Mouse (Mus musculus): Measurements from ENCODE around the gene Lamc1. TPM values are rescaled to one million over a fixed set of nuclear protein-coding genes. Genes with fewer than 3 reads are reported as not detected.
"Not testable (repeated sequence)": the region's sequence is repeated elsewhere in the genome, so short reads cannot be mapped to it uniquely, and the experiment has no call there.

The Lamc1 gene
- total RNA-seq (2021) = 100 to 1,000 TPM; 186 to 227 TPM
- long read RNA-seq, experiment 1, full-length matches to known transcripts = 6 of 19 reads
- long read RNA-seq, experiment 1, partial matches to known transcripts = 11 of 19 reads
- long read RNA-seq, experiment 1, other reads (novel, unspliced or antisense) = 2 of 19 reads
- long read RNA-seq, experiment 2, full-length matches to known transcripts = 4 of 61 reads
- long read RNA-seq, experiment 2, partial matches to known transcripts = 51 of 61 reads
- long read RNA-seq, experiment 2, other reads (novel, unspliced or antisense) = 6 of 61 reads

DNA sequence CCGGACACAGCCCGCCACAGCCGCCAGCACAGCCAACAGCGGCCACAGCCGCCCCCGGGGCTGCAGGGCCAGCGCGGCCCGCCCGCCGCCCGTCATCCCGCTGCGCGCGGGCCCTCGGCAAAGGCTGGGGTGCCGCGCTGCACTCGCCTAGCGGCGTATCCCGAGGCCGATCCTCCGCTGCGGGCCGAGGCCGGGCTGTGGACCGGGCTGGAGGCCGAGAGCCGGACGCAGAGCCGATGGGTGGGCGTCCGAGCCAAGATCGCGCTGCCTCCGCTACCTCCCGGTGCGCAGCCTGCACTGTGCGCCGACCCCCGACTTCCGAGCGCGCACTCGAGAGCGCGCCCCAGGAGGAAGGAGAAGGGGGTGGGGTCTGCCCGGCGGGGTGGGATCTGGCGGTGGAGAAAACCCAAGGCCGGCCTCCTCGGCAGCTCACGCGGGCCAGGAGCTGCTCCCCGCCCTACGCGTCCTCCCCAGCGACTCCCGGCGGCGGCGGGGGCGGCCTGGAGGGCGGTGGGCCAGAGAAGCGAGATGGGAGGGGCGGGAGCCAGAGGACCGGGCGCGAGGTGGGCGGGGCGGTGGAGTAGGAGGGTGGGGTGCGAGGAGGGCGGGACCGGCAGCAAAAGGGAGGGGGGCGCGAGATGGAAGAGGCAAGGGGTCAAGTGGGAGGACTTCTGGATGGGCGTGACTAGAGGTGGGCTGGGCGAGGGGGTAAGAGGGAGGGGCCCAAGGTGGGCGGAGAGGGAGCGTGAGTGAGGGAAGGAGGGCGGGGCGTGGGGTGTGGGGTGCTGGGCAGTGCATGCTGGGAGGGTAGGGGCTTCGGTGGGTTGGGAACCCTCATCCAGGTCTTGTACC lies at the start of gene Lamc1:
TSS of gene Lamc1 (minus strand) at position 343 of the 852 bp plus-strand sequence.
- peak; percentile 83 to 86 for DNase-seq (ENCODE audit: low spot score in 2 of 2)

- DNase-seq (ENCODE audit: low spot score in 2 of 2) = no peak
Measured at GRCm38 (mm10) chr1:153380746-153381282, 48.2 kb upstream of the Lamc1 start.

GRCm38 (mm10) chr1:153379832-153380231 lies 47.2 kb upstream of the Lamc1 start:
- DNase-seq (ENCODE audit: low spot score in 2 of 2) = no peak

DNA sequence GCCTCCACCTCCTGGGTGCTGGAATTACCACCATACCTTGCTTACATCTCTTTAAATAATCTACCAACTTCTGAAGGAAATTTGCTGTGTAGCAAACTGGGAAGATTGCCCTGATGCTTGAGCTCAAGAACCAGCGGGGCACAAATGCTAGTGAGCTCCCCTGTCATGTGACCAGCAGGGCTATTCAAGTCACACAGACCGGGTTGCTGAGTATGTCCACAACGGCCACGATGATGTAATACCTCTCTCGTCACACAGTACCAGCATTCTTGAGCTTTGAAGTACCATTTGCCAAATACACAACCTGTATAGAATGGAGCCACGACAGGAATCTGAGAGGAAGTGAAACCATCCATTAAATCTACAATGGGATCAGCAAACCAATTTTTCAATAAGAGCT lies 46.0 kb upstream of the Lamc1 start:
- no peak for DNase-seq (ENCODE audit: low spot score in 2 of 2)

- DNase-seq (ENCODE audit: low spot score in 2 of 2) = no peak
Measured at GRCm38 (mm10) chr1:153376446-153376845, 43.9 kb upstream of the Lamc1 start.

DNA sequence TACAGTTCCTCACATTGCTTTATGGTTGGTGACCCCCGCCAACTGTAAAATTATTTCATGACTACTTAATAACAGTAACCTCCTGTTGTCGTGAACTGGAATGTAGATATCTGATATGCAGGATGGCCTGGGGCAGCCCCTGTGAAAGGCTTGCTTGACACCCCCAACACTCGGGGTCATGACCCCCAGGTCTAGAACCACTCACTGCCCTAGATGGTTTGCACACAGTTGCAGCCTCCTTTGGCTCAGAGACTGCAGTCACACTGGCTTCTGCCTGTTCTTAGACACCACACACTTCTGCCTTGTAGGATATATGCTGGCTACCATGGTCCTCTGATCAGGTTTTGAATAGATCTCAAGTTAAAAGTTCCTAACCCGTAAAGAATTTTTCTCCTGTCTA lies 41.5 kb upstream of the Lamc1 start:
- no peak for DNase-seq (ENCODE audit: low spot score in 2 of 2)

DNA sequence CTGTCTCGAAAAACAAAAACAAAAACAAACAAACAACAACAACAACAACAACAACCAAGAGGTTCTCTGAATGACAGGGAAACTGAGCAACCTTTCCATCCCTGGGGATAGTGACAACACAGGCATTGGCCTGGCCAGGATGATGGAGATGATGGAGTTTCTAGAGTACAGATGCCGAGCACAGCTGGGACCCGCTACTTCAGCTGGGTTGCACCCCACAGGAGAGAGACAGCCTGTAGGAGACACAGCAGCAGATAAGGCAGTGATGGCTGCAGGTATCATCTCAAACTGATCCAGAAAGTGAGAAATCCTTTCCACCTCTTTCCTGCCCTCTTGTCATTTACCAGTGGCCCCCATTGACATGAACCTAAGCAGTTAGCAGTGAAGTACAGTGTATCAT lies 39.3 kb upstream of the Lamc1 start:
- no peak for DNase-seq (ENCODE audit: low spot score in 2 of 2)

DNA sequence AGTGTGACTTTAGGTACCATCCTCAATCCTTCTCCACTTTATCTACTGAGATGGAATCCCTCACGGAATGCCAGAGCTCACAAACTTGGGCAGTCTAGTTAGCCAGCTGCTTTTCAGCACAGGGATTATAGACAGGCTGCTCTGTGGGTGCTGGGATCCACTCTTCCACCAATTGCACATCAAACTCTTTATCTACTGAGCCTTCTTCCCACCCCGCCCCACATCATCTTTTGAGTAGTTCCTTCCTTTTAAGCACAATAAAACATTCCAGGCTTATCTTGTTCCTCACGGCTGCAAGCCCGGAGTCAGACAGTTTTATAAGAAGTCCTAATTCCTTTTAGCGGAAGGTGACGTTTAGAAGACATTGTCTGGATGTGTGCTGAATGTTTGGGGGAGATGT lies 36.4 kb upstream of the Lamc1 start:
- no peak for DNase-seq (ENCODE audit: low spot score in 2 of 2)

DNA sequence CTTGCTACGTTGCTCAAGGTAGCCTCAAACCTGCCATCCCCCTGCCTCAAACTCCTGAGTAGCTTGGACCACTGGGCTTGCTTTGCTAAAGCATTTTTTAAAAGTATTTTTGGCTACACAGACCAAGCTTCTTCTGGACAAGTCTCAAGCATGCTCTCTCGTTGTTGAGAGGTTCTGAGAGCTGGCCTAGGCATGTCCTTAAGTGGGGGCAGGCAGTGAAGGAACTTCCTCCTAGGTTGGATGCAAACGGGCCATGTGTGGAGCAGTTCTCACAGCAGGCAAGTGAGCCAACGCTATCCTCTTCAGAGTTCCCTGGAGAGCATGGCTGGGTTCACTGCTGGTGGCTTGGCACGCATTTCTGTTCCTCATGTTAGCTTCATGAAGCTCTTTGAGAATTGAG lies 34.5 kb upstream of the Lamc1 start:
- DNase-seq (ENCODE audit: low spot score in 2 of 2) = no peak

DNA sequence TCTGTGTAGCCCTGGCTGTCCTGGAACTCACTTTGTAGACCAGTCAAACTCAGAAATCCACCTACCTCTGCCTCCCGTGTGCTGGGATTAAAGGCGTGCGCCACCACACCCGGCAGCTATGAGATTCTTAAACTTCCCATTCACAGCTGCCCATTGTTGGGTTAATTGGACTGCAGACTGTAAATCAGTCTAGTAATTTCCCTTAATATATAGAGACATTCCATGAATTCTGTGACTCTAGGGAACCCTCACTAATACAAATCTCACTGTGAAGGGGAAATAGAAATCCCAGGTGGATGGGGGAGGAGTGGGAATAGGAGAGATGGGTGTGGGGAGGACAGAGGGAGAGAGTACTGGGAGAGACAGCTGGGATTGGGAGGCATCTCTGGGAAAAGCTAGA lies 29.3 kb upstream of the Lamc1 start:
- no peak for DNase-seq (ENCODE audit: low spot score in 2 of 2)

GRCm38 (mm10) chr1:153360556-153360955 lies 28.0 kb upstream of the Lamc1 start:
- DNase-seq (ENCODE audit: low spot score in 2 of 2) = no peak

- DNase-seq (ENCODE audit: low spot score in 2 of 2) = no peak
Measured at GRCm38 (mm10) chr1:153357218-153357617, 24.6 kb upstream of the Lamc1 start.

GRCm38 (mm10) chr1:153354466-153354865 lies 21.9 kb upstream of the Lamc1 start:
- no peak for DNase-seq (ENCODE audit: low spot score in 2 of 2)

DNA sequence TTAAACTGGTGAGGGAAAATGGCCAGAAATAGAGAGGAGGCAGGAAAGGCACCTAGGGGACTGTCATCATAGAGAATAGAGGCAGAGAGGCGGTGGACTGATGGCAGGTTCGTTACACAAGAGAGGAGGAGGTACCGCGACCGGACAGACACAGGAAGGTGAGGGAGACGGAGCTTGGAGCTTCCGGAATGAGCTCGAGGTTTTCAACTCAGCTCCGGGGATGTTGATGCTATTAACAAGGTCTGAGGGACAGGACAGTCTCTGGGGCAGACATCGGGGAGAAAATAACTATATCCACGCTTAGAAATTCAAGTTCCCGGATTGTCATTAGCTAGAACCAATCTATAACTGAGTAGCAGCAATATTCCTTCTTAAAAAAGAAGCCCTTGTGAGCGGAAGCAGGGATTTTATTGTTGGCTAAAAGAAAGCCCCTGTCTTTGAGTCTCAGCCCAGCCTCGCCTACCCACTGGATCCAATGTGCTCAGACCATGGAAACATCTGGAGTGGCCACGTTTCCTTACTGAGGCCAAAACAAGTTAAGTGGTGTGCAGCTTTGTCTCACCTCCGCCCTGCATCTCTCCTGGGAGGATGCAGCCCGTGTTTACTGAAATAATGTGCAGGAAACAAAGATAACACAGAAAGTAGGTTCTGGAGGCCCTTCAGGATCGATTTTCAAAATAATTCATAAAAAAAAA lies 21.3 kb upstream of the Lamc1 start:
- DNase-seq (ENCODE audit: low spot score in 2 of 2) = no peak

- no peak for DNase-seq (ENCODE audit: low spot score in 2 of 2)
Measured at GRCm38 (mm10) chr1:153351034-153351433, 18.4 kb upstream of the Lamc1 start.

DNA sequence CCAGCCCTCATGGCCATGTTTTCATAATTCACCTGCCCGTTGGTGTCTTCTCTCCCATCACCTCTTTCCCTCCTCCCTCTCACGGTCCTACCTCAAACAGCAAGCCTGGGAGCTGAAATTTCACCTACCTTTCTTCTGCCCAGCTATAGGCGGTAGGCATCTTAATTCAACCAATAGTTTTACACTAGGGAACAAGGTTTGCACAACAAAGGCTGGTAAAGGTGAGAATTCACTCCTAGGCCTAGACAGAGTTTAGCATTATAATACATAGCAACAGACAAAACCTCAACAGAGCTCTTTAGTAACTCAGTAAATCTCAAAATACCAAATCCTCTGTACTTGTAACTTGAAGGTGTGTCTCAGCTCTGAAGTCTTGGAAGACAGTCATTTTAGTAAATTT lies 15.1 kb upstream of the Lamc1 start:
- DNase-seq (ENCODE audit: low spot score in 2 of 2) = no peak

GRCm38 (mm10) chr1:153347040-153347439 lies 14.5 kb upstream of the Lamc1 start:
- DNase-seq (ENCODE audit: low spot score in 2 of 2) = no peak

GRCm38 (mm10) chr1:153345699-153346291 lies 13.2 kb upstream of the Lamc1 start:
- no peak for DNase-seq (ENCODE audit: low spot score in 2 of 2)

- DNase-seq (ENCODE audit: low spot score in 2 of 2) = no peak
Measured at GRCm38 (mm10) chr1:153345002-153345401, 12.4 kb upstream of the Lamc1 start.

DNA sequence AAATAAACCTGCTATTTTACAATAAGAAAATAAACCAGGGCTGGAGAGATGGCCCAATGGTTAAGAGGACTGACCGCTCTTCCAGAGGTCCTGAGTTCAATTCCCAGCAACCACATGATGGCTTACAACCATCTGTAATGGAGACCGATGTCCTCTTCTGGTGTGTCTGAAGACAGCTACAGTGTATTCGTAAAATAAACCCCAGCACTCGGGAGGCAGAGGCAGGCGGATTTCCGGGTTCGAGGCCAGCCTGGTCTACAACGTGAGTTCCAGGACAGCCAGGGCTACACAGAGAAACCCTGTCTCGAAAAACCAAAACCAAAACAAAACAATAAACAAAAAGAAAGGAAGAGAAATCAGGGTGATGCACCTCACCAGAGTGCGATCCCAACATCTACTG lies 2.9 kb upstream of the Lamc1 start:
- not testable (repeated sequence) for DNase-seq (ENCODE audit: low spot score in 2 of 2)

Measured in adrenal gland, postnatal 4 days (tissue).